Mouse (Mus musculus) hematopoietic stem cell, adult 5-6 weeks (primary cell): ENCODE data around the gene Calu. TPM values are rescaled to one million over a fixed set of nuclear protein-coding genes. Genes with fewer than 3 reads are reported as not detected.

Source experiments
- ATAC-seq, 2 experiments: fragments of 125-278 bp in 1 of 2; replicated peaks in 1 of 2; 2 replicates each; pipeline ENCODE4 v1.8.0; 2016 to 2017; ENCODE audit warnings: inconsistent platforms in 2 of 2, mild to moderate bottlenecking in 2 of 2, moderate number of reproducible peaks in 2 of 2, low read depth in 1 of 2, moderate TSS enrichment in 1 of 2; ENCODE audit not compliant: low FRiP score in 2 of 2, poor library complexity in 2 of 2, severe bottlenecking in 2 of 2, insufficient read depth in 1 of 2, low TSS enrichment in 1 of 2
- total RNA-seq: library from RNA; stranded (forward); fragments of 172-1452, 232-1000 nt; gene quantifications from 2 replicates; pipeline ENCODE4 v1.2.3, GENCODE M21; 2017

Calu gene
- total RNA-seq, 1 experiment from 2014 or later, result 228 TPM

DNA sequence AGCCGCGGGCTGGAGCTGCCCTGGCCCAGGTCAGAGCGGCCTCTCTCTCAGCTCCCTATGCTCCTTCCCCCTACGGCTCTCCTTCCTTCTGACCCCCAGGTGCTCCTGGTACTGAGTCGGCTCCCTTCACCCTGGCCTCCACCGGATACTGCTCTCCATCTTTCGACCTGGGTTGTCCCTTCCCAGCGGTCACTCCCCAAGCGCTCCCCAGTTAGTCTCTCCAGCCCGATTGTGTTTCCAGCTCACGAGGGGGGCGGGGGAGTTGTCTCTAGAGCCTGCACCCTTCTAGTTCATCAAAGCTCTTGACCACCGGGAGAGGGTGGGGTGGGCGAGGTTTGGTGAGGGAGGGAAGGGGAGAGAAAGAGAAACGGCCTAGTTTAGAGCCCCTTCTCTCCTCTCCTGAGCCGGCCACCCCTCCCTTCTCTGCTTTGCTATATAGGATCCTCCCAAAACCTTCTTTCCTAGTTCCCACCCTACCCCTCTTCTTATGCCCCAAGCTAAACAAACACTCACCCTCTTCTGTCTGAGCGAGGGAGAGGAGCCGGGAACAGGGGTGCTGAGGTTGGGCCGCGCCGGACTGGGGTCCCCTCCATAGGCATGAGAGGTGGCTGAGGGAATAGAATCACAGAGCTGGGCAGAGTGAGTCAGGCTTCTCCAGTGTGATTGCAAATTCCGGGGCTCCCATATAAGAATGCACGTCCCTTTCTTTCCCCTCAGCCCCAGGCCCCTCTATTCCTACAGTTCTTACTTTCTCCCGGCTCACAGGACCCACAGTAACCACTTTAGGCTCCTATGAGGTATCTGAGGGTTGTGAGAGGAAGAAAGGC is 49.1 kb downstream of the Calu start:
- ATAC-seq, result 0 out of 4 replicates have a peak, but pooled peaks of 1 of the 2 experiments have one; percentile 20

DNA sequence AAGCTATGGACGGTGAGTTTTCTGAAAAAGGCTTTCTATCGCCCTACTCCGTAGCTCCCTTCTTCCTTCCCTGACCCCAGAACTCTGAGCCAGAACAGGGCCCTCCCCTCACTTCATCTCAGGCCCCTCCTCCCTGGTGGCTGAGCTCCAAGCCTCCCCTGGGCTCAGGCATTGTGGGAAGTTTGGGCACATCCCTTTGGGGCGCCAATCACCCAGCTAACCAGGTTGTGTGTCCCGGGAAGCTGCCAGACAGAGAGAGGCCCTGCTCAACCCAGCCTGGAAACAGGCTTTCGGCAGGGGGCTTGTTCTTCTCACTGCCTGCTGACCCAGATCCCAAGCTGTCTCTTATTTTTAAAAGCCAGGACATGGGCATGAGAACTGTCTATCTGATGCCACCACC is 49.7 kb downstream of the Calu start:
- no peak for ATAC-seq

DNA sequence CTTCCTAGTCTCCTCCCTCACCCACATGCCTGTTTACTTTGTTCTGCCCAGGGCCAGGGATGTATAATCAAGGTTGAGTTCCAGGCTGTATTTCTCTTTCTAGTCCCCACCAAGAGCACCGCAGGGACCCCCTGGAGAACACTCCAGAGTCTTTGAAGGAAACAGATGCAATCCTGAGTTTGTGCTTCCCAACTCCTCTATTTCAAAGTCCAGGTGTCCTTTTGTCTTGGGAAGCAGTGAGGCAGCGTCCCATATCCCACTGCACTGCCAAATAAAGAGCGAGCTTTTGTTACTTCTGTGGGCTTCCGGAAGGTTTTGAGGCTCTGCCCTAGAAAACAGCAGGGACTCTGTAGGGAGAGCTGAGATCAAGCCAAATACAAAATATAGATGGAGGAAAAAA is 52.0 kb downstream of the Calu start:
- ATAC-seq, result no peak

DNA sequence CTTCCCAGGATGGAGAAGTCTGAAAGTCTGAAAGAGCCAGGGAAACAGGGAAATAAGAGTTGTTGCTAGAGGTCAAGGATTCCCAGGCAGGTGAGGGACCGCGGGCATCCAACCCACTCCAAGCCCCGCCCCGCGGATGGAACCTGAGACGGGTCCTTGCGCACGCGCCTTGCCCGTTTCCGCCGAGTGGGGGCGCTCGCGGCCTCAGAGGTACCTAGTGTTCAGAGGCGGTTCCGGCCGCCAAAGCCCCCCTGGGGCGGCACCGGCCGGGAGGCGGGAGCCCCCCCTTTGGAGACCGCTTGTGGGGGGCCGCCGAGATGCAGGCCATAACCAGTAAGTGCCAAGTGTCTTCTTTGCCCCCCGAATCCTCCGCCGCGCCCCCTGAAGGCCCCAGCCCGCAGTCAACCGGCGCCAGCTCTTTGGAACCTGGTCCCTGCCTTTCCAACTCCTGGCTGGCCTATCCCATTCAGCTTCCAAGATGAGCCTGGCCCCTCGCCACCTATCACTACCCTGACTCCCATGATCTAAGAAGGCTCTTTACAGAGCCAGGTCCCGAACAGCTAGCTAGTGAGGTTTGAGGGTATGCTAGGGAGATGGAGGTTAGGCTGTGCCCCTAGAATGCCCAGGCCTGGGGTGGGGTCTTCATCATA is 54.9 kb downstream of the Calu start:
- ATAC-seq, result no peak

DNA sequence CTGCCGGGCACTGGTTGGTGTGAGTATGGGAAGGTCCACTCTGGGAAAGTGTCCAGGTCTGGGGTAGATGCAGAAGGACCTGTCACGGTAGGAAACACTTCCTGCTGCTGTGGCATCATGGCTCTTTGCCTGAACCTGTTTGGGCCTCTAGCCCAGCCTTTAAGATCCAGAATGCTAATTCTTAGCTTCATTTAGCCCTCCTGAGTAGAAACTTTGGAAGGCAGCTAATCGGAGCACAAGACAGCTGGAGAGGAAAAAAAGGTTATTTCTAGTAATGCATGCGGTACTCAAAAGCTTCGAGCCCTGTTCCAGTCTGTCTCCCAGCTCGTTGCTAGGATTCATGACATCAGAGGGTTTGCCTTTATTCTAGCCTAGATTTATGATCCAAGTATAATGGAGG is 58.5 kb downstream of the Calu start:
- ATAC-seq, result no peak

DNA sequence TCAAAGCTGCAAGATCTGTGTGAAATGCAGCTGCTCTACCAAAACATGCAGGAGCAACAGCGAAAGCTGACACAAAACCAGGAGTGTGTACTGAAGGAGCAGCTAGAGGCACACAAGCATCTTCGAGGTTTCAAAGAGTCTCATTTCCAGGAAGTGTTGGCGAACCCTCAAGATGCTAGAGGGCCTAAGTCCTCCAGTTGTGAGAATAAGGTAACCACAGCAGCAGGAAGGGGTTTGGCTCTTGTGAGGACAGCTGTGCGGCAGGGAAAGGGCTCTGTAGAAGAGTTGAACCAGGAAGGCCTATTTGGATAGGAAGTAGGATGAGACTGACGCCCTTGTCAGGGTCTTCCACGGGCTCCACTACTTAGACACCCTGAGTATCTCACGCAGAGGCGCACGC is 67.6 kb downstream of the Calu start:
- ATAC-seq, result no peak

DNA sequence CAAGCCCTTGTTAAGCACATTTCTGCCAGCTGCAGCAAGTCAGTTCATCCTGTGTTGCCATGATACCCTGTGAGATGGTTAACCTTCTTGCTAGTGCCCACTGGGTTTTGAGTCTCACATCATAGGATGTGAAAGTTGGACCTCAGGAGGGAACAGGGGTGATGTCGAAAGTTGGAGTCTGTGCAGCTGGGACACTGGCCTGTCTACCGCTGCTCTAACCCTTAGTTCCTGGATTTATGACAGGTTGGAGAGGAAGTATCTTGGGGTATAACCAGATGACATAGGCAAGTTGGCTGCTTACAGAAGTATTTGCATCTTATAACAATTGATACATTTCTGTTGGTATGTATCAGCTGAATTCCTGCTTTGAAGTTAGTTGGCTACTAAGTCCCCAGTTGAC is 72.7 kb downstream of the Calu start:
- peak in 1 of 2 experiments; percentile 37; a peak in 1 of 4 replicates for ATAC-seq

DNA sequence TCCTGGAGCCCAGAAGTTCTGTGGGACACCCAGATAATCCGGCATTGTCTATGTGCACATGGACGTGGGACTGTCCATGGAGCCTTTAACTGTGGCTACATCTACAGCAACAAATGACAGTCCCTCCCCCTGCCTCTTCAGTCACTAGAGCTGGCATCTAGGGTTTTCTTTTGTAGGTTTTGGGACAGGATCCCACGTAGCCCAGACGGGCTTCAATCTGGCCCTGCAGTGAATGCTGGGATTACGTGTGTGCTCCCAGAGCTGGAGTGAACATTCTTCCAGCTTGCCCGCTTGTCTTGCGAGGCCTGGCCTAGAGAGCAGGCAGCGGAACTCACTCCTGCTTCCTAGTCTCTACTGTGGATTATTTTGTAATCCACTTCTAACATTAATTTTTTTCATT is 77.2 kb downstream of the Calu start:
- no peak for ATAC-seq

DNA sequence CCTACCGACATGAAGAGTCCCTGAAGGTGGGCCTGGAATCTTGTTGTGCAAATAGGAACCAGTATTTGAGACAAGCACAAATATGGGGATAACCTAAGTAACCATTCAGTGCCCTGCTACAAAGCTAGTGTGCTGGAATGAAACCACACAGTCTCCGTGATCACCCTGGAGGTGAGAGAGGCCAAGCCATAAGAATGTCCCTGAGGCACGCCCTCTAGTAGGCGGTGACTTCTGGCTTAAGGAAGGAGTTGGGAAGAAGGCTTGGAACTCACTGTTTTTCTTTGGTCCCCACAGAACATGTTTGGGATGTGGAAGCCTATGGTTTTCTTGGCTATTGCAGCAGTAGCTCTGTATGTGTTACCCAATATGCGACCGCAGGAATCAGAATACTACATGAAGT is 78.5 kb downstream of the Calu start:
- no peak for ATAC-seq

Other genes starting within 250 kb of the Calu start
- 53.1 and 66.5 TPM in 2 replicates for gene Rbm28, start 183.1 kb upstream of the Calu start, total RNA-seq
- not detected in 2 replicates for gene Prrt4, start 168.5 kb upstream of the Calu start, total RNA-seq
- 70.0 and 72.4 TPM in 2 replicates for gene Impdh1, start 131.7 kb upstream of the Calu start, total RNA-seq
- 26.3 and 27.7 TPM in 2 replicates for gene Hilpda, start 75.6 kb upstream of the Calu start, total RNA-seq
- 1.6 TPM in 1 of 2 replicates, not detected in the other for gene Fam71f2, start 68.5 kb upstream of the Calu start, total RNA-seq
- not detected in 2 replicates for gene Fam71f1, start 28.9 kb upstream of the Calu start, total RNA-seq
- gene Opn1sw, start 40.4 kb downstream of the Calu start, total RNA-seq, result not detected in 2 replicates
- gene Ccdc136, start 48.2 kb downstream of the Calu start, total RNA-seq, result 0.40 and 0.44 TPM in 2 replicates
- gene Flnc, start 85.2 kb downstream of the Calu start, total RNA-seq, result not detected in 2 replicates
- 131 and 182 TPM in 2 replicates for gene Atp6v1f, start 119.6 kb downstream of the Calu start, total RNA-seq
- 3.4 TPM in 1 of 2 replicates, not detected in the other for gene Atp6v1fnb, start 123.4 kb downstream of the Calu start, total RNA-seq
- gene Kcp, start 159.9 kb downstream of the Calu start, total RNA-seq, result not detected in 2 replicates
- 19.3 and 23.7 TPM in 2 replicates for gene Irf5, start 178.6 kb downstream of the Calu start, total RNA-seq